In the genomic region with DNA sequence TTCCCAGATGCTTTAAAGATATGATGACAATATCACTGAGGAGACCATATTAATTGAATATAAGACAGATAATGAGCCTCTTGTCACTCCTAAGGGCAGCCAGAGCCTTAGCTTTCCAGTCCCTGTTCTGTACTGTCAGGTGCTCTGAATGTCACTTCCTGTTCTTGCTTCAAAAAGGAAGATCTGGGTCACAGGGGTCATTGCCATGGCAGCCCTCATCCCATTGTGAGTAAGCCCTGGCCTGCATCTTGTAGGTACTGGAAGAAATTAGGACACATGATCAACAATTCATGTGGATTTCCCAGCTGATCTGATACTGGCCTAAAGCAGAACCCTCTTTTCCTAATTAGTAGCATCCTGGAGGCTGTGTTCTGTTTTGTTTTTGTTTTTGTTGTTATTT, we compare ENCODE assay signal across 15 mouse cellular contexts.
DNase-seq lines count a peak whose midpoint lies in the region.
"Had no signal": no experiment of that assay in that cellular context is flagged by ENCODE, and none has a peak within 500 bp of the region (broad histone marks: within the 10 kb centered on the region; RNA-seq: fewer than 3 reads in every experiment).

No protein-coding gene starts in this region.

- peak; percentile 15 for DNase-seq in adrenal gland, postnatal 14 days
- no peak for DNase-seq in adrenal gland, adult 2 months
- peak; percentile 6 for DNase-seq in embryo, embryonic 10 days (ENCODE audit: low spot score)
- DNase-seq in embryo, embryonic 9.5 days (ENCODE audit: extremely low spot score): no peak
- peak; percentile 9 to 11 for DNase-seq in kidney, postnatal 4 days
- no peak for DNase-seq in kidney, adult 9 months
- DNase-seq in retina, embryonic 14.5 days (ENCODE audit: low spot score): peak; percentile 72
- DNase-seq in heart, adult 9 months (ENCODE audit: low spot score in 2 of 2): no peak
- DNase-seq: adrenal gland, postnatal 25 days; gastrocnemius, postnatal 10 days; heart, postnatal 10 days; right cerebral cortex, adult 18-20 months; right cerebral cortex, postnatal 4 days; thymus, adult 18-20 months; thymus, postnatal 36 days had no signal

Comparison
In these comparisons a context has a peak if more than half of its experiments do, and no peak if none do; other contexts are left out.
1. DNase-seq: peak in adrenal gland, postnatal 14 days (single experiment), embryo, embryonic 10 days (single experiment), kidney, postnatal 4 days (2 of 2) and retina, embryonic 14.5 days (single experiment); none in adrenal gland, adult 2 months (single experiment), embryo, embryonic 9.5 days (single experiment), kidney, adult 9 months (single experiment) and heart, adult 9 months (0 of 2).